Mouse (Mus musculus) inflammation-experienced regulatory T-cells (primary cell): ENCODE results near the gene Bche. TPM values are rescaled to one million over a fixed set of nuclear protein-coding genes. Genes with fewer than 3 reads are reported as not detected.

ENCODE experiments used
- polyA plus RNA-seq, 2 experiments: library from polyadenylated mRNA; unstranded; fragments of 100-300 nt; shearing (Covaris generic); gene quantifications; one replicate each; pipeline ENCODE4 v1.2.1; 2017

Bche gene
- polyA plus RNA-seq = under 1 TPM in 1 of 2 experiments, not detected in 1; 0.16 TPM

GRCm38 (mm10) chr3:73708410-73708714, at the start of gene Bche:
Bche (minus strand) TSS chr3:73708415.

